Mouse (Mus musculus) hindlimb bud, embryonic 11.5 days (tissue): Measurements from ENCODE around the gene Tfcp2l1.

Experiments used
- DNase-seq: peaks from one replicate; pipeline ENCODE4 v3.0.0-alpha.2; 2012; ENCODE audit warnings: low read depth, low spot score; ENCODE audit errors: extremely low spot score

Gene Tfcp2l1

DNA sequence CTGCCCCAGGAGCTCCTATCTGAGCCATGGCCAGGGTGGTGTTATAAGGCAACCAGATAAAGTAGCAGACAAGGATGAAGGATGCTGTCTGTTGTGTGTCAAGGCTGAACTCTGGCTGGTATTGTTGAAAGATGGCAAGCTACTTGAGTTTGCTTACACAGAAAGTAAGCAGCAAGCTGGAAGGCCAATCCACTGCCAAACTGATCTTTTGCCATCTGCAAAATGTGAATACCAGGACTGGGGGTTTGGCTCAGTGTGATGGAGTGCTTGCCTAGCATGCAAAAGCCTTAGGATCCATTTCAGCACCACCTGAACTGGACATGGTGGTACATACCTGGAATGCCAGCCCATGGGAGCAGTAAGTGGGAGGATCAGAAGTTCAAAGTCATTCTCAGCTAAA is 101.1 kb downstream of the Tfcp2l1 start:
- DNase-seq: no peak
